Mouse (Mus musculus): ENCODE data around the gene Il31. TPM values are rescaled to one million over a fixed set of nuclear protein-coding genes. Genes with fewer than 3 reads are reported as not detected.
A peak's percentile ranks its signal among the peaks of the same experiment; 100 is the strongest.

Il31 gene
- polyA plus RNA-seq, 1 experiment from 2014 or later: not detected

- Histone ChIP-seq H3K27me3 (ENCODE audit: control insufficient read depth, insufficient read depth, low read length) (no peaks in the 10 kb centered on the region), H3K4me2 (ENCODE audit: low read depth, severe bottlenecking) (peak overlapping the region; percentile 84), H3K36me3 (ENCODE audit: control insufficient read depth, insufficient read depth, low read length) (no peaks in the 10 kb centered on the region), H3K9ac (ENCODE audit: low read length) (peak overlapping the region; percentile 54; the same call in 1 of the 2 replicates), H3K9me3 (ENCODE audit: control insufficient read depth, low read length) (no peaks in the 10 kb centered on the region), H3K4me1 (ENCODE audit: control insufficient read depth, insufficient read depth, low read length) (no peaks in the 10 kb centered on the region), H3K4me3 (ENCODE audit: low read depth, low read length) (peak overlapping the region; percentile 57), H3K27ac (replicated peaks; ENCODE audit: low read depth, low read length) (no peak overlapping the region)
- 2% methylated on average over 59 of the region's 59 CpGs for WGBS
- DNase-seq (ENCODE audit: low spot score) (peak; percentile 93), ATAC-seq (ENCODE audit: insufficient number of reproducible peaks, low FRiP score, low TSS enrichment, low read depth) (peak; percentile 88)
These were observed 18.8 kb upstream of the Il31 start for GRCm38 (mm10) chr5:123507936-123508723.

GRCm38 (mm10) chr5:123501973-123502372 is 12.7 kb upstream of the Il31 start:
- Histone ChIP-seq H3K9ac (ENCODE audit: low read length) (no peak overlapping the region), H3K4me1 (ENCODE audit: control insufficient read depth, insufficient read depth, low read length) (no peaks in the 10 kb centered on the region; the same call in 1 of the 2 replicates), H3K27ac (replicated peaks; ENCODE audit: low read depth, low read length) (no peak overlapping the region), H3K36me3 (ENCODE audit: control insufficient read depth, insufficient read depth, low read length) (no peaks in the 10 kb centered on the region), H3K9me3 (ENCODE audit: control insufficient read depth, low read length) (no peaks in the 10 kb centered on the region), H3K4me3 (ENCODE audit: low read depth, low read length) (no peak overlapping the region), H3K4me2 (ENCODE audit: low read depth, severe bottlenecking) (no peak overlapping the region), H3K27me3 (ENCODE audit: control insufficient read depth, insufficient read depth, low read length) (no peaks in the 10 kb centered on the region)
- no peak for DNase-seq (ENCODE audit: low spot score)
- no peak for ATAC-seq (ENCODE audit: insufficient number of reproducible peaks, low FRiP score, low TSS enrichment, low read depth)
- WGBS: 82% methylated on average over 4 of the region's 4 CpGs

- H3K27ac ChIP-seq (replicated peaks; ENCODE audit: low read depth, low read length): no peak overlapping the region
- no peak for DNase-seq (ENCODE audit: low spot score)
These were observed 10.4 kb upstream of the Il31 start for GRCm38 (mm10) chr5:123499717-123500116.

DNA sequence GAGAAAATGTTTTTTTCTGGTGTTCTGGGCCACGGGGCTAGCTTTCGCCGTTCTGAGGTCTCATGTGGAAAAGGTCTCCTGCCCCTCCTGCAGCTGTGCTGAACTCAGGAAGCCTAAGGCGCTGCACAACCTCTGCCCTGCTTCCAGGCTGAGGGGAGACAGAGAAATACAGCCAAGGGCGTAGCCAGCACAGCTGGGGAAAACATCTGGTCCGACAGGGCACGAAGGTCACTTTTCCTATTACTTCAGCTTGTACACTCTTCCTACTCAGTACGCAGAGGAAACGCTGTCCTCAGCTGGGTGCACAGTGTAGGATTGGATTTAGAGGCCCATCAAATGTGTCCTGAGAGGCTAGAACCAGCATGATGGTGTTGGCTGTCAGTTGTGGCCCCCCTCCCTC is 646 bp upstream of the Il31 start:
- no peak overlapping the region for H3K27ac ChIP-seq (replicated peaks; ENCODE audit: low read depth, low read length)
- no peak for ATAC-seq (ENCODE audit: insufficient number of reproducible peaks, low FRiP score, low TSS enrichment, low read depth)
- no peaks in the 10 kb centered on the region for H3K27me3 ChIP-seq (ENCODE audit: control insufficient read depth, insufficient read depth, low read length)
- H3K4me1 ChIP-seq (ENCODE audit: control insufficient read depth, insufficient read depth, low read length): peaks cover 11% of the 10 kb centered on the region
- H3K36me3 ChIP-seq (ENCODE audit: control insufficient read depth, insufficient read depth, low read length): no peaks in the 10 kb centered on the region
- no peak overlapping the region for H3K4me2 ChIP-seq (ENCODE audit: low read depth, severe bottlenecking)
- peak; percentile 42 for DNase-seq (ENCODE audit: low spot score)
- H3K9ac ChIP-seq (ENCODE audit: low read length): no peak overlapping the region
- no peak overlapping the region for H3K4me3 ChIP-seq (ENCODE audit: low read depth, low read length)
- no peaks in the 10 kb centered on the region for H3K9me3 ChIP-seq (ENCODE audit: control insufficient read depth, low read length)
- WGBS: 32% methylated on average over 9 of the region's 9 CpGs

More at GRCm38 (mm10) chr5:123499717-123500116, 10.4 kb upstream of the Il31 start:
- H3K4me3 ChIP-seq (ENCODE audit: low read depth, low read length): no peak overlapping the region
- no peaks in the 10 kb centered on the region for H3K27me3 ChIP-seq (ENCODE audit: control insufficient read depth, insufficient read depth, low read length)
- no peak overlapping the region for H3K4me2 ChIP-seq (ENCODE audit: low read depth, severe bottlenecking)
- no peak for ATAC-seq (ENCODE audit: insufficient number of reproducible peaks, low FRiP score, low TSS enrichment, low read depth)
- no peaks in the 10 kb centered on the region for H3K36me3 ChIP-seq (ENCODE audit: control insufficient read depth, insufficient read depth, low read length)
- H3K9ac ChIP-seq (ENCODE audit: low read length): no peak overlapping the region
- 32% methylated on average over 4 of the region's 4 CpGs for whole genome bisulfite sequencing
- H3K9me3 ChIP-seq (ENCODE audit: control insufficient read depth, low read length): no peaks in the 10 kb centered on the region
- H3K4me1 ChIP-seq (ENCODE audit: control insufficient read depth, insufficient read depth, low read length): peaks cover 5% of the 10 kb centered on the region

DNA sequence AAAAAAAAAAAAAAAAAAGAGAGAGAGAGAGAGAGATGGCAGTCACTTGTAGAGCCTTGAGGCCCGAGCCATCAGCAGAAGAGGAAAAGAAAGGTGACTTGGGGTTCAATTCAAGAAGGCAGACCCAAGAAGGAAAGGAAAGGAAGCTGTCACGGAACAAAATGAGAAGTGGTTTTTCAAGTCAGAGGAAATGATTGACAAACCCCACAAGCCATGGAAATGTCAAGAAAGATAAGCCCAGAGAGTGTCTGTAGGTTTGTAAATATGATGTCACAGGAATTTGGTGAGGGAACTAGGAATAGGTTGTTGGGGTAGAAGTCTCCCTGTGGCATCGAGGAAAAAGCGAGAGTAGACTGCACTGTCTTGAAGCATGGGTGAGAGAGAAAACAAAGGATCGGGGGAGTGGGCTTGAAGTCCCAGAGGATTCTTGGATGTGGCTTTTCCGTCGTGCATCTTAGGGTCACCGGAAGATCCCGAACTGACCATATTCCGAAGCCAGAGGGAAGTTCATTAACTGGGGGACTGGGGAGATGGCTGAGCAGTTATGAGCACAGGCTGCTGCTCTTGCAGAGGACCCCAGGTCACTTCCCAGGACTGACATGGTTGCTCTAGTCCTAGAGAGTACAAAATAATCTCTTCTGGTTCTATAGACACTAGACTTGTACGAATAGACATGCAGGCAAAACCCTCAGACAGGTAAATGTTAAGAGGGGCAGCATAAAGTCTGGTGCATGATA is 1.5 kb downstream of the Il31 start:
- ATAC-seq (ENCODE audit: insufficient number of reproducible peaks, low FRiP score, low TSS enrichment, low read depth): no peak
- no peak overlapping the region for H3K9ac ChIP-seq (ENCODE audit: low read length)
- WGBS: 85% methylated on average over 11 of the region's 11 CpGs

DNA sequence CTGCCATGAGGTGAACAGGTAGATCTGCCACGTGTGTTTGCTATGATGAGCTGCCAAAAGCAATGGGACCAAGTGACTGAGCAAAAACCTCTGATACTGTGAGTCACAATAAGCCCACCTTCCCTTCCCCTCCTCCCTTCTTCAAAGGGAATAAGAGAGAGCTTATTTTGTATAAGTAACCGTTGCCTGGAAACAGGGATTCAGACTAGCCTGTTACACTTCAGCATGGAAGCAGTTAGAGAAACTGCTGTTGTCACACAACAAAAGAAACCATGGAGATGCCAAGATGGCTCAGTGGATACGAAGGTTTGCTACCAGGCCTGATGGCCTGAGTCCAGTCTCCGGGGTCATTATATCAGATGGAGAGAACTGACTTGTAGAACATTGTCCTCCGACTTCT is 15.5 kb downstream of the Il31 start:
- Histone ChIP-seq H3K9me3 (ENCODE audit: control insufficient read depth, low read length) (no peaks in the 10 kb centered on the region), H3K4me3 (ENCODE audit: low read depth, low read length) (no peak overlapping the region), H3K36me3 (ENCODE audit: control insufficient read depth, insufficient read depth, low read length) (no peaks in the 10 kb centered on the region), H3K4me1 (ENCODE audit: control insufficient read depth, insufficient read depth, low read length) (no peaks in the 10 kb centered on the region), H3K27ac (replicated peaks; ENCODE audit: low read depth, low read length) (no peak overlapping the region), H3K4me2 (ENCODE audit: low read depth, severe bottlenecking) (no peak overlapping the region), H3K27me3 (ENCODE audit: control insufficient read depth, insufficient read depth, low read length) (no peaks in the 10 kb centered on the region), H3K9ac (ENCODE audit: low read length) (no peak overlapping the region)
- ATAC-seq (ENCODE audit: insufficient number of reproducible peaks, low FRiP score, low TSS enrichment, low read depth) (no peak), DNase-seq (ENCODE audit: low spot score) (no peak)
- WGBS: 87% methylated on average over 5 of the region's 5 CpGs

More for the DNA sequence above, 1.5 kb downstream of the Il31 start:
- Histone ChIP-seq H3K27me3 (ENCODE audit: control insufficient read depth, insufficient read depth, low read length) (no peaks in the 10 kb centered on the region), H3K36me3 (ENCODE audit: control insufficient read depth, insufficient read depth, low read length) (no peaks in the 10 kb centered on the region), H3K4me3 (ENCODE audit: low read depth, low read length) (no peak overlapping the region), H3K9me3 (ENCODE audit: control insufficient read depth, low read length) (no peaks in the 10 kb centered on the region), H3K27ac (replicated peaks; ENCODE audit: low read depth, low read length) (no peak overlapping the region), H3K4me1 (ENCODE audit: control insufficient read depth, insufficient read depth, low read length) (peaks cover 11% of the 10 kb centered on the region), H3K4me2 (ENCODE audit: low read depth, severe bottlenecking) (no peak overlapping the region)
- no peak for DNase-seq (ENCODE audit: low spot score)

- H3K36me3 ChIP-seq (ENCODE audit: control insufficient read depth, insufficient read depth, low read length): no peaks in the 10 kb centered on the region
- H3K4me3 ChIP-seq (ENCODE audit: low read depth, low read length): no peak overlapping the region
- H3K9ac ChIP-seq (ENCODE audit: low read length): no peak overlapping the region
- 19% methylated on average over 10 of the region's 10 CpGs for WGBS
- H3K9me3 ChIP-seq (ENCODE audit: control insufficient read depth, low read length): no peaks in the 10 kb centered on the region
- no peak overlapping the region for H3K4me2 ChIP-seq (ENCODE audit: low read depth, severe bottlenecking)
- no peak overlapping the region for H3K27ac ChIP-seq (replicated peaks; ENCODE audit: low read depth, low read length)
- H3K27me3 ChIP-seq (ENCODE audit: control insufficient read depth, insufficient read depth, low read length): no peaks in the 10 kb centered on the region
- no peaks in the 10 kb centered on the region for H3K4me1 ChIP-seq (ENCODE audit: control insufficient read depth, insufficient read depth, low read length)
- no peak for ATAC-seq (ENCODE audit: insufficient number of reproducible peaks, low FRiP score, low TSS enrichment, low read depth)
- DNase-seq (ENCODE audit: low spot score): no peak
These were observed 18.4 kb downstream of the Il31 start for GRCm38 (mm10) chr5:123470784-123471400.

DNA sequence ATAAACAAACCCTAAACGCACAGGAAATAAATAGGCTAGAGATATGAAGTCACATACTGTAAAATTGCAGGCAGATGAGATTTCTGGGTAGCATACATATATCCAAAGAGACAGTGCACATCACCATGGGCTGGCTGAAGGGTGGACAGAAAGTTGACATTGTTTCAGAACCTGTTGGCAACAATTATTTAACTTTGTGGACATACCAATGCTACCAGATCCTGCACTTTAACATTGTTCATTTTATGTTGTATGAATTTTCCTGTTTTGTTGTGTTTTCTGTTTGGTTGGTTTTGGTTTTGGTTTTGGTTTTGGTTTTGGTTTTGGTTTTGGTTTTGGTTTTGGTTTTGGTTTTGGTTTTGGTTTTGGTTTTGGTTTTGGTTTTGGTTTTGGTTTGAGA is 24.7 kb downstream of the Il31 start:
- no peaks in the 10 kb centered on the region for H3K27me3 ChIP-seq (ENCODE audit: control insufficient read depth, insufficient read depth, low read length)
- no peaks in the 10 kb centered on the region for H3K4me1 ChIP-seq (ENCODE audit: control insufficient read depth, insufficient read depth, low read length)
- H3K27ac ChIP-seq (replicated peaks; ENCODE audit: low read depth, low read length): no peak overlapping the region
- DNase-seq (ENCODE audit: low spot score): no peak
- WGBS: 82% methylated on average over 1 of the region's 1 CpGs
- ATAC-seq (ENCODE audit: insufficient number of reproducible peaks, low FRiP score, low TSS enrichment, low read depth): no peak
- no peaks in the 10 kb centered on the region for H3K36me3 ChIP-seq (ENCODE audit: control insufficient read depth, insufficient read depth, low read length)
- no peak overlapping the region for H3K4me2 ChIP-seq (ENCODE audit: low read depth, severe bottlenecking)
- H3K9me3 ChIP-seq (ENCODE audit: control insufficient read depth, low read length): no peaks in the 10 kb centered on the region
- no peak overlapping the region for H3K9ac ChIP-seq (ENCODE audit: low read length)
- H3K4me3 ChIP-seq (ENCODE audit: low read depth, low read length): no peak overlapping the region
